In genomic region chr11:70897680-70898079, GRCm38 (mm10) we compare ENCODE assay signal across 22 mouse cellular contexts. TPM values are rescaled to one million over a fixed set of nuclear protein-coding genes. Genes with fewer than 3 reads are reported as not detected.
DNase-seq lines count a peak whose midpoint lies in the region; ATAC-seq and TF ChIP-seq lines count a peak whose summit lies in the region.
"Had no signal": no experiment of that assay in that cellular context is flagged by ENCODE, and none has a peak within 500 bp of the region (broad histone marks: within the 10 kb centered on the region; RNA-seq: fewer than 3 reads in every experiment).

No protein-coding gene starts in this region.

- peak; percentile 67 for DNase-seq in heart, adult 11 months
- no peak for DNase-seq in heart, adult 2 months
- DNase-seq in B cell, adult 2 months = peak; percentile 17 to 24
- DNase-seq in lung, postnatal 0 days (ENCODE audit: low spot score) = peak; percentile 73
- DNase-seq in cerebellum, postnatal 10 days = no peak
- DNase-seq in frontal cortex, postnatal 14 days (ENCODE audit: low spot score in 2 of 2) = no peak
- DNase-seq: adrenal gland, postnatal 36 days; cerebellum, adult 2 months; gastrocnemius, postnatal 36 days; heart, postnatal 10 days; kidney, adult 18-20 months; kidney, postnatal 10 days; midbrain, embryonic 14.5 days; right cerebral cortex, adult 18-20 months; thymus, adult 2 months had no signal

- WGBS in heart, adult 2 months = 85% methylated on average over 3 of the region's 3 CpGs
- WGBS in lung, postnatal 0 days = 50% methylated on average over 3 of the region's 3 CpGs
- 95% methylated on average over 3 of the region's 3 CpGs for WGBS in kidney, embryonic 14.5 days

- TF ChIP-seq EP300 in heart, adult 2 months (IDR thresholded peaks at IDR 0.05; ENCODE audit: insufficient read depth, low read depth, low read length) = no peak
- 0 out of 2 replicates have a peak, but pooled peaks have one; percentile 14 for TF ChIP-seq EP300 in lung, postnatal 0 days (IDR thresholded peaks at IDR 0.05)

- no peak overlapping the region for H3K4me3 ChIP-seq in heart, adult 2 months
- no peak overlapping the region for H3K4me3 ChIP-seq in lung, postnatal 0 days (ENCODE audit: low read depth, low read length)
- H3K4me3 ChIP-seq in kidney, embryonic 14.5 days (ENCODE audit: low read length) = no peak overlapping the region
- H3K4me3 ChIP-seq: forebrain, embryonic 15.5 days; liver, embryonic 12.5 days; megakaryocyte, embryonic 14.5 days; neural tube, embryonic 13.5 days had no signal

- intact Hi-C loops in heart, adult 2 months (cut with DNase I) = no loop called here

- no peak overlapping the region for H3K9ac ChIP-seq in heart, adult 2 months (ENCODE audit: low read depth, low read length)
- H3K9ac ChIP-seq in lung, postnatal 0 days (replicated peaks; ENCODE audit: low read depth) = no peak overlapping the region
- H3K9ac ChIP-seq in kidney, embryonic 14.5 days (ENCODE audit: low read depth, low read length) = no peak overlapping the region
- H3K9ac ChIP-seq: forebrain, embryonic 15.5 days; liver, embryonic 12.5 days; neural tube, embryonic 13.5 days had no signal

- H3K9me3 ChIP-seq in lung, postnatal 0 days (ENCODE audit: low read length) = no peaks in the 10 kb centered on the region
- no peaks in the 10 kb centered on the region for H3K9me3 ChIP-seq in kidney, embryonic 14.5 days (ENCODE audit: control insufficient read depth, low read length)
- H3K9me3 ChIP-seq: forebrain, embryonic 15.5 days; liver, embryonic 12.5 days; neural tube, embryonic 13.5 days had no signal

- no peaks in the 10 kb centered on the region for H3K79me2 ChIP-seq in heart, adult 2 months (replicated peaks; ENCODE audit: control insufficient read depth, insufficient read depth, low read length)

- TF ChIP-seq CTCF in heart, adult 2 months (IDR thresholded peaks at IDR 0.05) = no peak
- no peak for TF ChIP-seq CTCF in lung, postnatal 0 days (IDR thresholded peaks at IDR 0.05)

- H3K27ac ChIP-seq in heart, adult 2 months = no peak overlapping the region
- H3K27ac ChIP-seq in lung, postnatal 0 days (ENCODE audit: low read length) = peak overlapping the region; percentile 47; the same call in 1 of the 2 replicates
- H3K27ac ChIP-seq in kidney, embryonic 14.5 days (ENCODE audit: low read depth, low read length) = no peak overlapping the region
- H3K27ac ChIP-seq: forebrain, embryonic 15.5 days; liver, embryonic 12.5 days; neural tube, embryonic 13.5 days had no signal

- peak; percentile 79 for ATAC-seq in lung, postnatal 0 days
- ATAC-seq in megakaryocyte progenitor cell, adult 5-6 weeks (replicated peaks; ENCODE audit: poor library complexity) = peak; percentile 52
- ATAC-seq in kidney, embryonic 14.5 days (ENCODE audit: low FRiP score, low TSS enrichment) = no peak
- ATAC-seq: forebrain, embryonic 15.5 days; liver, embryonic 12.5 days had no signal

- TF ChIP-seq POLR2A in heart, adult 2 months (IDR thresholded peaks at IDR 0.05; ENCODE audit: insufficient read depth, low read depth, low read length) = no peak

- no peak overlapping the region for H3K4me2 ChIP-seq in lung, postnatal 0 days (replicated peaks; ENCODE audit: low read depth, low read length)
- no peak overlapping the region for H3K4me2 ChIP-seq in kidney, embryonic 14.5 days (replicated peaks; ENCODE audit: low read depth, low read length)
- H3K4me2 ChIP-seq: forebrain, embryonic 15.5 days; heart, embryonic 11.5 days; liver, embryonic 12.5 days; neural tube, embryonic 13.5 days had no signal

- no peaks in the 10 kb centered on the region for H3K36me3 ChIP-seq in heart, adult 2 months (ENCODE audit: control insufficient read depth, insufficient read depth, low read length)
- peaks cover 8% of the 10 kb centered on the region for H3K36me3 ChIP-seq in lung, postnatal 0 days (ENCODE audit: insufficient read depth, low read length)
- peaks cover 26% of the 10 kb centered on the region; the same call in 1 of the 2 replicates for H3K36me3 ChIP-seq in kidney, embryonic 14.5 days (ENCODE audit: control insufficient read depth, insufficient read depth, low read length)

- no peaks in the 10 kb centered on the region for H3K27me3 ChIP-seq in heart, adult 2 months (ENCODE audit: control insufficient read depth, insufficient read depth, low read length)
- no peaks in the 10 kb centered on the region for H3K27me3 ChIP-seq in lung, postnatal 0 days (replicated peaks; ENCODE audit: insufficient read depth, low read length)
- H3K27me3 ChIP-seq in kidney, embryonic 14.5 days (ENCODE audit: control insufficient read depth, insufficient read depth, low read length) = no peaks in the 10 kb centered on the region
- H3K27me3 ChIP-seq: forebrain, embryonic 15.5 days; liver, embryonic 12.5 days; megakaryocyte, embryonic 14.5 days; neural tube, embryonic 13.5 days had no signal

- no peaks in the 10 kb centered on the region for H3K4me1 ChIP-seq in heart, adult 2 months (ENCODE audit: control insufficient read depth, insufficient read depth, low read length)
- no peaks in the 10 kb centered on the region for H3K4me1 ChIP-seq in lung, postnatal 0 days (ENCODE audit: insufficient read depth, low read depth, low read length)
- no peaks in the 10 kb centered on the region for H3K4me1 ChIP-seq in kidney, embryonic 14.5 days (ENCODE audit: control insufficient read depth, insufficient read depth, low read length)
- H3K4me1 ChIP-seq: forebrain, embryonic 15.5 days; liver, embryonic 12.5 days; neural tube, embryonic 13.5 days had no signal

RNA-seq across cellular contexts. Expression of gene Rabep1, which starts 53.1 kb away (rescaled TPM):
- total RNA-seq in heart, adult 2 months (2021) = 10 to 100 TPM; 36.0 to 37.2 TPM
- 3.7 and 7.7 TPM in 2 replicates for polyA plus RNA-seq in heart, adult 2 months (2012; rRNA removed)
- polyA plus RNA-seq in lung, postnatal 0 days (2015; fragmentation: Nextera tagmentation; extraction: Ambion mirVana) = 35.3 and 35.6 TPM in 2 replicates
- total RNA-seq in megakaryocyte progenitor cell, adult 5-6 weeks (2015) = 19.5 and 28.2 TPM in 2 replicates
- 30.8 and 52.6 TPM in 2 replicates for total RNA-seq in megakaryocyte progenitor cell, adult 5-6 weeks (2017)
- 22.6 and 36.9 TPM in 2 replicates for polyA plus RNA-seq in kidney, embryonic 14.5 days (2014; fragmentation: Nextera tagmentation; extraction: Ambion mirVana)

Comparison
In these comparisons a context has a peak if more than half of its experiments do, and no peak if none do; other contexts are left out.
1. DNase-seq: peak in heart, adult 11 months (single experiment), B cell, adult 2 months (2 of 2) and lung, postnatal 0 days (single experiment); none in heart, adult 2 months (0 of 2), cerebellum, postnatal 10 days (0 of 2) and frontal cortex, postnatal 14 days (0 of 2).